Mouse (Mus musculus): ENCODE measurements around the gene Gpr3.

The Gpr3 gene

GRCm38 (mm10) chr4:133169237-133170055 lies 42.9 kb downstream of the Gpr3 start:
- no peak for DNase-seq

- no peak for DNase-seq
Observed at GRCm38 (mm10) chr4:133166773-133167172, 45.6 kb downstream of the Gpr3 start.

GRCm38 (mm10) chr4:133162196-133162595 lies 50.1 kb downstream of the Gpr3 start:
- DNase-seq, result no peak

- DNase-seq, result no peak
Observed at GRCm38 (mm10) chr4:133160821-133161220, 51.5 kb downstream of the Gpr3 start.

GRCm38 (mm10) chr4:133160211-133160610 lies 52.1 kb downstream of the Gpr3 start:
- no peak for DNase-seq

- DNase-seq, result no peak
Observed at GRCm38 (mm10) chr4:133159646-133160045, 52.7 kb downstream of the Gpr3 start.

Measured in cerebellum, adult 9-11 months (tissue).